25 mouse cellular contexts compared by ENCODE assay signal in the genomic region with DNA sequence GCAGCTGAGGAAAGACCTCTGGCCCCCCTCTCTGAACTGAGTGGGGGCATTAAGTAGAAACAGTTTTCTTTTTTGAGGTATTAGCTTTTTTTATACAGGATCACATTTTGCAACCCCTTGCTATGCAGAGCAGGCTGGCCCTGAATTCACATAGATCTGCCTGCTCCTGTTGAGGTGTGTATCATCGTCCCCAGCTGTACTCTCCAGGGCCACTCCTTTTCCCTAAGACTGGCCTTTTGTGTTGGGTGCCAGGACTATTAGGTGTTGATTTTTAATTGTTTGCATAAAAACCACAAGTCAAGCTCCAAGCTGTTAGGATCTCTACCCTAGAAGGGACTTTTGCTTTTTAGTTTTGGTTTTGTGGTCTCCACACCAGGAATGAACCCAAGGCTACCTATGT. TPM values are rescaled to one million over a fixed set of nuclear protein-coding genes. Genes with fewer than 3 reads are reported as not detected.
A peak's percentile ranks its signal among the peaks of the same experiment; 100 is the strongest.
DNase-seq lines count a peak whose midpoint lies in the region; ATAC-seq and TF ChIP-seq lines count a peak whose summit lies in the region.
"Had no signal": no experiment of that assay in that cellular context is flagged by ENCODE, and none has a peak within 500 bp of the region (broad histone marks: within the 10 kb centered on the region; RNA-seq: fewer than 3 reads in every experiment).

No protein-coding gene starts in this region.

- H3K36me3 ChIP-seq in heart, embryonic 16.5 days (ENCODE audit: control insufficient read depth, insufficient read depth), result peaks cover 9% of the 10 kb centered on the region; the same call in 1 of the 2 replicates
- peaks cover 24% of the 10 kb centered on the region for H3K36me3 ChIP-seq in ES-Bruce4 (ENCODE audit: control insufficient read depth, insufficient read depth, low read length, poor library complexity, severe bottlenecking)
- peaks cover 11% of the 10 kb centered on the region for H3K36me3 ChIP-seq in liver, embryonic 16.5 days (ENCODE audit: control insufficient read depth, insufficient read depth)

- no peaks in the 10 kb centered on the region for H3K27me3 ChIP-seq in heart, embryonic 16.5 days (ENCODE audit: control insufficient read depth, insufficient read depth, low read length)
- no peaks in the 10 kb centered on the region for H3K27me3 ChIP-seq in ES-Bruce4 (ENCODE audit: control insufficient read depth, insufficient read depth, low read length, poor library complexity, severe bottlenecking)
- H3K27me3 ChIP-seq in liver, embryonic 16.5 days (ENCODE audit: control insufficient read depth, insufficient read depth, low read depth, low read length), result no peaks in the 10 kb centered on the region
- H3K27me3 ChIP-seq: embryonic facial prominence, embryonic 15.5 days; hindbrain, embryonic 15.5 days; Patski had no signal

- no peak for TF ChIP-seq POLR2A in ES-Bruce4 (IDR thresholded peaks at IDR 0.05; ENCODE audit: insufficient read depth, low read length)

- H3K27ac ChIP-seq in heart, embryonic 16.5 days (ENCODE audit: low read length), result peak overlapping the region; percentile 13; the same call in 1 of the 2 replicates
- peak overlapping the region; percentile 91 for H3K27ac ChIP-seq in ES-Bruce4 (ENCODE audit: insufficient read depth, low read length)
- peak overlapping the region; percentile 93 for H3K27ac ChIP-seq in liver, embryonic 16.5 days (ENCODE audit: low read length)
- H3K27ac ChIP-seq: embryonic facial prominence, embryonic 15.5 days; hindbrain, embryonic 15.5 days; macrophage had no signal

- no peak for DNase-seq in heart, adult 11 months
- DNase-seq in ZHBTc4 (ENCODE audit: low read depth, low spot score), result peak; percentile 26
- DNase-seq in urinary bladder, adult 18-20 months (ENCODE audit: low spot score in 2 of 2), result no peak
- no peak for DNase-seq in cerebellum, adult 11 months
- no peak for DNase-seq in gastrocnemius, adult 18-20 months (ENCODE audit: low spot score)
- DNase-seq: cerebellum, adult 18-20 months; forebrain, postnatal 0 days; gastrocnemius, postnatal 36 days; kidney, adult 2 months; kidney, postnatal 36 days; lung, adult 2 months; right cerebral cortex, postnatal 25 days had no signal

- no peak for TF ChIP-seq CTCF in ES-Bruce4 (IDR thresholded peaks at IDR 0.05; ENCODE audit: low read depth, low read length)

- no peak for TF ChIP-seq EP300 in ES-Bruce4 (IDR thresholded peaks at IDR 0.05; ENCODE audit: insufficient read depth, low read depth, low read length)

- no peak overlapping the region for H3K9ac ChIP-seq in heart, embryonic 16.5 days (ENCODE audit: low read length)
- peak overlapping the region; percentile 94 for H3K9ac ChIP-seq in ES-Bruce4 (ENCODE audit: low read depth, poor library complexity, severe bottlenecking)
- peak overlapping the region; percentile 91 for H3K9ac ChIP-seq in liver, embryonic 16.5 days (ENCODE audit: low read depth, low read length)
- H3K9ac ChIP-seq: embryonic facial prominence, embryonic 15.5 days; forebrain, postnatal 0 days; hindbrain, embryonic 15.5 days had no signal

- no peaks in the 10 kb centered on the region for H3K9me3 ChIP-seq in heart, embryonic 16.5 days (replicated peaks; ENCODE audit: control insufficient read depth, low read length)
- H3K9me3 ChIP-seq in ES-Bruce4 (replicated peaks; ENCODE audit: control insufficient read depth, insufficient read depth, low read length, poor library complexity, severe bottlenecking), result no peaks in the 10 kb centered on the region
- H3K9me3 ChIP-seq in liver, embryonic 16.5 days (replicated peaks; ENCODE audit: control insufficient read depth, low read length), result no peaks in the 10 kb centered on the region
- H3K9me3 ChIP-seq: embryonic facial prominence, embryonic 15.5 days; hindbrain, embryonic 15.5 days had no signal

- H3K4me2 ChIP-seq in heart, embryonic 16.5 days (ENCODE audit: low read depth, low read length), result no peak overlapping the region
- H3K4me2 ChIP-seq in liver, embryonic 16.5 days (ENCODE audit: low read depth, low read length), result peak overlapping the region; percentile 66
- H3K4me2 ChIP-seq: hindbrain, embryonic 15.5 days had no signal

- ATAC-seq in heart, embryonic 16.5 days (replicated peaks; ENCODE audit: extremely low read depth, insufficient read depth, low FRiP score), result no peak
- no peak for ATAC-seq in liver, embryonic 16.5 days (ENCODE audit: low read depth)
- ATAC-seq: forebrain, postnatal 0 days; midbrain, embryonic 16.5 days; Patski had no signal

- peaks cover 22% of the 10 kb centered on the region for H3K4me1 ChIP-seq in heart, embryonic 16.5 days (ENCODE audit: control insufficient read depth, insufficient read depth, low read length)
- H3K4me1 ChIP-seq in ES-Bruce4 (ENCODE audit: control insufficient read depth, insufficient read depth, low read length), result no peaks in the 10 kb centered on the region
- H3K4me1 ChIP-seq in liver, embryonic 16.5 days (ENCODE audit: control insufficient read depth, low read depth, low read length), result peaks cover 52% of the 10 kb centered on the region

- no peak overlapping the region for H3K4me3 ChIP-seq in heart, embryonic 16.5 days (ENCODE audit: low read length)
- H3K4me3 ChIP-seq in ES-Bruce4 (ENCODE audit: low read depth, low read length), result peak overlapping the region; percentile 32
- no peak overlapping the region; the same call in 1 of the 2 replicates for H3K4me3 ChIP-seq in liver, embryonic 16.5 days (ENCODE audit: low read depth, low read length)
- H3K4me3 ChIP-seq: embryonic facial prominence, embryonic 15.5 days; hindbrain, embryonic 15.5 days had no signal

- WGBS in heart, embryonic 16.5 days, result 97% methylated on average over 1 of the region's 1 CpGs
- 35% methylated on average over 1 of the region's 1 CpGs for WGBS in liver, embryonic 16.5 days (ENCODE audit: insufficient replicate concordance)

RNA-seq across cellular contexts. Expression of a gene that starts 4.4 kb away (rescaled TPM):
- polyA plus RNA-seq in heart, embryonic 16.5 days (2015; fragmentation: Nextera tagmentation; extraction: Ambion mirVana), result 622 and 694 TPM in 2 replicates
- polyA plus RNA-seq in ES-Bruce4 (2011; ENCODE audit: insufficient read depth, insufficient read length, low read depth, missing spikeins), result 4,323 and 4,421 TPM in 2 replicates
- 431 and 513 TPM in 2 replicates for polyA plus RNA-seq in liver, embryonic 16.5 days (2015; fragmentation: Nextera tagmentation; extraction: Ambion mirVana)
- 100 to 1,000 TPM in 1 of 2 experiments, 10 to 100 TPM in 1; 46.1 to 109 TPM for total RNA-seq in gastrocnemius, adult 18-20 months (2021)

RNA-seq across cellular contexts. Expression of a gene that starts 15.7 kb away (rescaled TPM):
- polyA plus RNA-seq in heart, embryonic 16.5 days (2015; fragmentation: Nextera tagmentation; extraction: Ambion mirVana), result not detected in 2 replicates
- not detected in 2 replicates for polyA plus RNA-seq in ES-Bruce4 (2011; ENCODE audit: insufficient read depth, insufficient read length, low read depth, missing spikeins)
- polyA plus RNA-seq in liver, embryonic 16.5 days (2015; fragmentation: Nextera tagmentation; extraction: Ambion mirVana), result not detected in 2 replicates
- not detected for total RNA-seq in gastrocnemius, adult 18-20 months (2021)
- total RNA-seq: common myeloid progenitor, adult 5-6 weeks; forebrain, postnatal 0 days; gastrocnemius, postnatal 36 days; layer of hippocampus, postnatal 25 days; left cerebral cortex, postnatal 25 days had no signal
- polyA plus RNA-seq: forebrain, postnatal 0 days; heart, postnatal 0 days; kidney, adult 2 months; lung, adult 2 months; macrophage; midbrain, embryonic 16.5 days; neural tube, embryonic 11.5 days had no signal

RNA-seq across cellular contexts. Expression of a gene that starts 39.7 kb away (rescaled TPM):
- polyA plus RNA-seq in heart, embryonic 16.5 days (2015; fragmentation: Nextera tagmentation; extraction: Ambion mirVana), result 15.8 and 18.0 TPM in 2 replicates
- 32.7 and 36.4 TPM in 2 replicates for polyA plus RNA-seq in ES-Bruce4 (2011; ENCODE audit: insufficient read depth, insufficient read length, low read depth, missing spikeins)
- 8.4 and 9.3 TPM in 2 replicates for polyA plus RNA-seq in liver, embryonic 16.5 days (2015; fragmentation: Nextera tagmentation; extraction: Ambion mirVana)
- total RNA-seq in gastrocnemius, adult 18-20 months (2021), result 10 to 100 TPM; 16.6 to 17.4 TPM

Comparison
In these comparisons a context has a peak if more than half of its experiments do, and no peak if none do; other contexts are left out.
1. H3K27ac ChIP-seq: peak in every context shown above with its lines; median percentile 93 in liver, embryonic 16.5 days; 91 in ES-Bruce4; 13 in heart, embryonic 16.5 days.